Mouse (Mus musculus): ENCODE data around the gene Pcnx3.
A peak's percentile ranks its signal among the peaks of the same experiment; 100 is the strongest.
"Not testable (repeated sequence)": the region's sequence is repeated elsewhere in the genome, so short reads cannot be mapped to it uniquely, and the experiment has no call there.

Gene Pcnx3

DNA sequence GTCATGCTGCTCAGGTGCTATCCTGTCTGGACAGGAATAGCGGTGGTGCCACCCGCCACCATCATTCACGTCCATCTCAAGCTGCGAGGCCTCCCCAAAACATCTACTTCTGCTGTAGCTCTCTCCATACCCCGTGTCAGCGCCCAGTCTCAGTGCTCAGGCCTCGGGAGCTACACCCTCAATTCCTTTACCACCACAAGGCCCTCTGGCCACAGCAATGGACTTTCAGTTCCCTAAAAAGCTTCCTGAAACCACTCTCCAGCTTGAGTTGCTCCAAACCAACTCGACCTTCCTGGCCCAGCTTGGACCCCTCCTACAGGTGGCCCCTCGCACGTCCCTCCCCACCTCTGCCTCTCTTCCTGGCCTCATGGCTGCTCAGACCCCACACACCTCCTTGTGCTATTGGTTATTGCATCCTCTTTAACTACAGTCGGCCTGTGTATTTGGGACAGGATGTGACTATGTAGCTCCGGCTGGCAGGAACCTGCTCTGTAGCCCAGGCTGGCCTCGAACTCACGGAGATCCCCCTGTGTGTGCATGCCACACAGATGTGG lies 23.3 kb upstream of the Pcnx3 start:
- DNase-seq = no peak

DNA sequence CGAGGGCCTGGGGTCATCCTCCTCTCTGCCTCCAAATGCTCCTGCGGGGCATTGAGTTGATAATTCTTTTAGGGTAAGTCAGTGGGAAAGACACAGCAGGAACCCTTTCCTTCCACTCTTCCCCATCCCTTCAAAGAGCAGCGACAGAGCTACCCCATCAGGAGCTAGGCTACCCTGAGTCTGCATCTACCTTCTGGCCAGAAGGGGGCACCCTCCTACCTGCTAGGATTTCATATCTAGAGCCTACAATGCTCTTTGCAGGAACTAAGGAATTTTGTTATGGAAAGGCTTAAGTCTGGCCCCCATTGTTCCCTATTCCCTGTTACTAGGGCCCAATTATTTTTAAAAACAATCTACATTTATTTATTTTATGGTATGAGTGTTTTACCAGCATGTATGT lies 22.5 kb upstream of the Pcnx3 start:
- peak; percentile 87 to 90 for DNase-seq

DNA sequence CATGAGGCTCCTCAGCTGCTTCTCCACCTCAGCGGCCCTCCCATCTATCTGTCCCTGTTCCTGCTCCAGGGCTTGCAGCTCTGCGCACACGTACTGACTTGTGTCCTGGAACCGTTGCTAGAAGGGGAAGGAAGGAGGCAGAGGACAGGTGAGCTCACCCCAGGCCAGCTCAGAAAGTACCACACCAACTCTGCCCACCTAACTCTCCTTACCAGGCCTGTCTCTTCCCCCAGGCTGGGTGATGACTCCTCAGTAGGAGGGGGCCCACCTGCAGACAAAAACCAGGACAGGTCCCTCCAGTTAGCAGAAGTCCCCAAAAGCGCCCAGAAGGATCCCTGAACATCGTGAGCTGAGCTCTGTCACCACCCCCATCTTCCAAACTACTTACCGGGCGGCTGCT lies 21.9 kb upstream of the Pcnx3 start:
- DNase-seq = no peak

DNA sequence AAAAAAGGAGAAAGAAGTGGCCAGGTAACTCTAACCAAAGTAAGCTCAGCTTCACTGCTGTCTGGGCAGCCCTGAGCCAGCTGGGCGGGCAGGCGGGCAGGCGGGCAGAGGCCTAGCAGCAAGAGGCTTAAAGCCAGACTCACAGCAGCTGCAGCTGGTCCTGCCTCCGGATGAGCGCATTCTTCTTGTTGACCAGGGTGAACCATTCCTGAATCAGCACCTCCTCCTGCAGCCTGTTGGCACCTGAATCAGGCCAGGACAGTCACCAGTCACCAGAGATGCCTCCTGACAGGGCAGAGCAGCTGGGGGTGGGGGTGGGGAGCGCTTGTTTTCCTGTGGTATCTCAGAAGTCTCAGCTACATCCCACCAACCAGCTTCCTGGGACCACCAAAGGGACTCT lies 21.4 kb upstream of the Pcnx3 start:
- DNase-seq = peak; percentile 61

- DNase-seq = no peak
Observed at GRCm38 (mm10) chr19:5704801-5705571, 16.3 kb upstream of the Pcnx3 start.

- DNase-seq = no peak
Observed at GRCm38 (mm10) chr19:5704163-5704800, 15.6 kb upstream of the Pcnx3 start, which contains the start of gene Kcnk7. Kcnk7 (plus strand) TSS chr19:5704367.

- peak; percentile 59 to 63 for DNase-seq
Observed at GRCm38 (mm10) chr19:5695849-5696462, 7.2 kb upstream of the Pcnx3 start.

GRCm38 (mm10) chr19:5693801-5694200 lies 5.1 kb upstream of the Pcnx3 start:
- no peak for DNase-seq

GRCm38 (mm10) chr19:5692913-5693396 lies 4.2 kb upstream of the Pcnx3 start:
- peak in 1 of 2 experiments; percentile 47 for DNase-seq

GRCm38 (mm10) chr19:5692086-5692912 lies 3.6 kb upstream of the Pcnx3 start:
- peak in 1 of 2 experiments; percentile 39 for DNase-seq

DNA sequence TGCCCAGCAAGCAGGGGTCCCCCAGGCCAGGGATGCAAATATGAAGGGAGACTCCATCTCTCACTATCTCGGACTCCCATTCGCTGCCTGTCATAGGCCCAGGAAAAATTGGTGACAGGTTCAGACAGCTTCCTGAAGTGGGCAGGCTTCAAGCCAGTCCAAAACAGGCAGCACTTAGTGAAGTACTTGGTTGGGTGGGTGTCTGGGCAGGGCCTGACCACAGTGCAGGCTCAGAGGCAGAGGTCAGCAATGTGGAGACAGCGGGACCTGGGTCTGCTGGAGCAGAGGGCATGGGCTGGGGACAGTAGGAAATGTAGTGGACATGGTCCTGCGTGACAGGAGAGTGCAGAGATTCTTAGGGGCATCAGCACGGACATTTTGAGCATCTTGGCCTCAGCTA lies 2.9 kb upstream of the Pcnx3 start:
- DNase-seq = no peak

GRCm38 (mm10) chr19:5690343-5690735 lies 1.6 kb upstream of the Pcnx3 start:
- peak in 1 of 2 experiments; percentile 72 for DNase-seq

- peak; percentile 76 to 77 for DNase-seq
Observed at GRCm38 (mm10) chr19:5689565-5690342, 1.0 kb upstream of the Pcnx3 start.

- DNase-seq = no peak
Observed at GRCm38 (mm10) chr19:5689088-5689428, 350 bp upstream of the Pcnx3 start.

- no peak for DNase-seq
Observed at GRCm38 (mm10) chr19:5687738-5688137, 970 bp downstream of the Pcnx3 start.

DNA sequence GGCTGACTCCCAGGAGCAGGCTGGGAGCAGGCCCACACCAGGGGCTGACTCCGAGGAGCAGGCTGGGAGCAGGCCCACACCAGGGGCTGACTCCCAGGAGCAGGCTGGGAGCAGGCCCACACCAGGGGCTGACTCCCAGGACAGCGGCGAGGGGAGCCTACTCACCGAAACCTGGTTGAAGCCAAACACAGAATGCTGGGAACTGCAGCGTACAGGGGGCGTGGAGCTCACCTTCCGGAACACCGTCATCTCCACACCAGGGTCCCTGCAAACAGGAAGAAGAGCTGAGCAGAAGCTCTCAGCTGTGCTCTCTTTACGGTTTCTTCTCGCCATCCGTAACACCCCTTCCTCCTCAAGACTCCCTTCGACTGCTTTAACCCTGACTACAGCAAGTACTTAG lies 1.8 kb downstream of the Pcnx3 start:
- not testable (repeated sequence) for DNase-seq

DNA sequence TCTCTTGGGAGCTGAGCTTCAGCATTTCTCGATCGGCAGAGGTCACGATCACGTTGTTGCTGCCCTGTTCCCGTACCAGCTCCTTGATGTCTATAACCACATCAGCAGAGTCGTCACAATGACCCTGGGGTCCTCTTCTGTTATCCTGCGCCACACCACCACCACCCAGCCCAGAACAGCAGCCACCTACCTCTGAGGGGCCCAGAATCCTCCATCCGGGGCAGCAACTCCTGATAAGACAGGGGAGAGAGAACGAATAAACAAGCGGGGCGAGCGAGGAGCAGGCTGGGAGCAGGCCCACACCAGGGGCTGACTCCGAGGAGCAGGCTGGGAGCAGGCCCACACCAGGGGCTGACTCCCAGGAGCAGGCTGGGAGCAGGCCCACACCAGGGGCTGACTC lies 2.3 kb downstream of the Pcnx3 start:
- DNase-seq = no peak

DNA sequence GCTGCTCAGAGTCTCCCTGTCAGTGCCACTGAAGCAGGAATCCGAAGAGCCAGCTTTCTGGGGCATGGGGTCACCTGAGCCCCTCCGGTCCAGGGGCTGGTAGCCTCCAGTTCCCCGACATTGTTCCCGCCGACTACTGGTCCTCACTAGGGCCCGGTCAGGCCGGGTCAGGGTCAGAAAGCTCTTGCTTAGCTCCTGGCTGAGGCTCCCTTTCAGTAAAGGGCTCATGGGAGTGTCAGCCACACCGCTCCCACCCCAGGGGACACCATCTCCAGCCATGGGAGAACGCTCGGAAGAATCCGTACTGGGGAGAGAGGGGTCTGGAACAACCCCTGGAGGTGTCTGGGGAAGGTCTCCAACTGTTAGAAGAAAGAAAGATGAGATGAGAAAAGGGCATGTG lies 2.8 kb downstream of the Pcnx3 start:
- DNase-seq = no peak

DNA sequence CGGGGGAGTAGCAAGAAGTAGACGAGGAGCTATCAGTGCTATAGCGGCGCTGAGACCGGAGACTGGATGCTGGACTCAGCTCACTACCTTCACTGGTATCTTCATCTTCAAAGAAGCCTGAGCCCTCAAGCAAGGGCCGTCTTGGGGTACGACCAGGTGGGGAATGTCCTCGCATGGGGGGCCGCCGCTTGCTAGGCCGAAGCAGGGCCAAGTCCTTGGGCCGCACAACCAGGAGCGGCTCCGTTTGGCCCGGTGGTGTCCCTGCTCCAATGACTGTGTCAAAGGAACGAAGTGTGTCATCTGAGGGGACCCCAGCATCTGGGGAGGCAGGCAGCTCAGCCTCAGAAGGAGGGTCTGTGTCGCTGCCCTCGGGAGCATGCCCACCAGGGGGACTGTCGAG lies 3.3 kb downstream of the Pcnx3 start:
- DNase-seq = no peak

DNA sequence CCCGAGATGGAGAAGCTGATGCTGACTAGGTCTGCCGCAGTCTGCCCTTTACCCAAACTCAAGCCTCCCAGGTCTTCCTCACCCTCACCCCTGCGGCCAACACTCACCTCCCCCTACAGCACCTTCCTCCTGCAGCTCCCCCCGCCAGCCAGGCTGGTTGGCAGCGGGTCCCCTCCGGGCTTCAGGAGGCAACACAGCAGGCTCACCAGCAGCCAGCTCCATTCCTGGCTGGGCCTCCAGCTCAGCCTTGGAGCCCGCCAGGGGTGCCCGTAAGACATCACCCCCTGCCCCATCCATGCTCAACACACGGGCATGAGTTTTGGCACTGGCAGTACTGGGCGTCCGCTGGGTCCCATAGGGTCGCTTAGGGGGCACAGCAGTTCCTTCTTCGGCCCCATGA lies 3.7 kb downstream of the Pcnx3 start:
- DNase-seq = no peak

DNA sequence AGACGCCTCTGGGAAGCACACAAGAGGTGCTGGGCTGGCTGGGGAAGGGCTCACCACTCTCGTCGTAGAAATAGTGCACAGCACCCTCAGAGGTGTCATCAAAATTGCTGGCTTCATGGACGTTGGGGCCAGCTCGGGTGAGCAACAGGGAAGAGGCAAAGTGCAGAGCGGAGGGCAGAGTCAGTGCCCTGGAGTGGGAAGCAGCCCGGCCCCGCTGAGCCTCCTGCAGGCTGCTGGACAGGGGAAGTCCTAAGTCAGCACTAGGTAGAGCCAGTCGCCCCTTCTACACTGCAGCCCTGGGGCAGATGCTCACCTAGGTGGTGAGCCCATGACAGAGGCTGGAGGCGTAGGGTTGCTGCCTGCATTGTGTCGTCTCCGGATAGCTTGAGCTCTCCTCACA lies 4.5 kb downstream of the Pcnx3 start:
- DNase-seq = no peak

- no peak for DNase-seq
Observed at GRCm38 (mm10) chr19:5680432-5680831, 8.3 kb downstream of the Pcnx3 start.

Measured in cerebellum, postnatal 10 days (tissue).